Mouse (Mus musculus): ENCODE measurements around the gene Nobox. TPM values are rescaled to one million over a fixed set of nuclear protein-coding genes. Genes with fewer than 3 reads are reported as not detected.

Gene Nobox
- polyA plus RNA-seq (2012; rRNA removed) (0.15 and 0.20 TPM in 2 replicates), polyA plus RNA-seq (2014; fragmentation: Nextera tagmentation; extraction: Ambion mirVana) (0.22 TPM in 1 of 2 replicates, not detected in the other)

DNA sequence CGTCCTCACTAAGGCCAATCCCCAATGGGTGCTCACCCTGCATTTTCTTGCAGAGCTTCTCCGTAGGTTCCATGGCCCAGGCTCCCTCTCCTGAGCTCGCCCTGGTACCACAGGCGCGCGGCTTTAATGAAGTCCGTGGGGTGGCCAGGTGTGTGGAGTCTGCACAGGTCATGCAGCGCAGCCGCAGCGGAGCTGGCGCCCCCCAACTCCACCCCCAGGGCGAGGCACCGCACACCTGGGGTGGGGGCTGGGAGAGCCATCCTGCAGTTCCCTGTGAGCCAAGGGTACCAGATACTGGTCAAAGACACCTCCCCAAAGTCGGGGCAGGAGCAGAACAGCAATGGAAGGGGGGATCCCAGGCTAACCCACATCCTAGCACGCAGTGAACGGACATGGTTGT is at the start of gene Nobox:
Gene Nobox (minus strand): TSS at position 101 of the 400 bp plus-strand sequence.
- DNase-seq (ENCODE audit: low spot score): no peak

DNA sequence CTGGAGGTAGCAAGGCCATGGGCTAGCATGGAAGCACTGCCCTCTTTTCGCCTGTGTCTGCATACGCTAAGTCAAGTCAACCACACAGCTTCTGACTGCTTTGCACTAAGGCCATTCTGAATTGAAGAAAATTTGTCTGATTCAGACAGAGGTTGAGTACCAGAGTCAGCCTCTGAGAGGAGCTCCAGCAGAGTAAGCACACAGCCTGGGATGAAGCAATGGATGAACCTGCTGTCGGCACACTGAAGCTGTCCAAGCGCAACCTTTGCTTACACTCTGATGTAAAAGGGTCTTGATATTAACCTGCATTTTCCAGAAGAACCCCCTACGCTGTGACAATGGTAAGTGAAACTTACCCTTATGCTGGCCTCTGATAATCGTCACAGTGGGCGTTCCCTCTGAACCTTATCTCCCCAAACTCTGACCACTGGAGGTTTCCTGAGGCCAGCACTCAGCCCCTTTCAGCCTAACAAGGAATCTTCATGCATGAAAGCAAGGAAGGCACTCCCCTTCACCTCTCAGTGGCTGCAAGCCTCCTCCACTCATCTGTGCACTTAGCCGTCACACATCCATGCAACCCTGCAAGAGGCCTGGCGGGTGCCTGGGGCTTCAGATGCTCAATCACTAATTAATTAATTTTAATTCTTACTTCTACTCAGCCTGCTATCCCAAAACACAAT is 45.3 kb upstream of the Nobox start:
- no peaks in the 10 kb centered on the region for H3K36me3 ChIP-seq (ENCODE audit: control insufficient read depth, insufficient read depth, low read length)
- H3K27ac ChIP-seq (replicated peaks; ENCODE audit: low read depth, low read length): no peak overlapping the region
- no peak overlapping the region for H3K4me2 ChIP-seq (replicated peaks; ENCODE audit: low read depth, low read length, severe bottlenecking)
- TF ChIP-seq POLR2A (IDR thresholded peaks at IDR 0.05; ENCODE audit: borderline replicate concordance, extremely low read depth, insufficient read depth, insufficient read length): no peak
- H3K4me3 ChIP-seq (replicated peaks; ENCODE audit: low read length): no peak overlapping the region
- DNase-seq (ENCODE audit: low spot score) (no peak), ATAC-seq (ENCODE audit: low FRiP score, low read depth) (no peak)
- H3K9ac ChIP-seq (ENCODE audit: low read depth, low read length, severe bottlenecking): no peak overlapping the region
- no peaks in the 10 kb centered on the region for H3K27me3 ChIP-seq (ENCODE audit: control insufficient read depth, insufficient read depth, low read length)
- H3K4me1 ChIP-seq (ENCODE audit: control insufficient read depth, insufficient read depth, low read length): peaks cover under 1% of the 10 kb centered on the region; the same call in 1 of the 2 replicates
- 89% methylated on average over 9 of the region's 9 CpGs for WGBS
- no peaks in the 10 kb centered on the region for H3K9me3 ChIP-seq (ENCODE audit: control insufficient read depth, low read length)

More for the DNA sequence above, at the start of gene Nobox:
- WGBS: 58% methylated on average over 16 of the region's 16 CpGs
- Histone ChIP-seq H3K9me3 (ENCODE audit: control insufficient read depth, low read length) (no peaks in the 10 kb centered on the region), H3K27me3 (ENCODE audit: control insufficient read depth, insufficient read depth, low read length) (no peaks in the 10 kb centered on the region), H3K4me2 (replicated peaks; ENCODE audit: low read depth, low read length, severe bottlenecking) (no peak within 1 kb of the TSS), H3K4me3 (replicated peaks; ENCODE audit: low read length) (no peak within 1 kb of the TSS), H3K9ac (ENCODE audit: low read depth, low read length, severe bottlenecking) (no peak within 1 kb of the TSS), H3K27ac (replicated peaks; ENCODE audit: low read depth, low read length) (no peak within 1 kb of the TSS), H3K4me1 (ENCODE audit: control insufficient read depth, insufficient read depth, low read length) (no peaks in the 10 kb centered on the region), H3K36me3 (ENCODE audit: control insufficient read depth, insufficient read depth, low read length) (no peaks in the 10 kb centered on the region)
- no peak for ATAC-seq (ENCODE audit: low FRiP score, low read depth)
- no peak for TF ChIP-seq POLR2A (IDR thresholded peaks at IDR 0.05; ENCODE audit: borderline replicate concordance, extremely low read depth, insufficient read depth, insufficient read length)

DNA sequence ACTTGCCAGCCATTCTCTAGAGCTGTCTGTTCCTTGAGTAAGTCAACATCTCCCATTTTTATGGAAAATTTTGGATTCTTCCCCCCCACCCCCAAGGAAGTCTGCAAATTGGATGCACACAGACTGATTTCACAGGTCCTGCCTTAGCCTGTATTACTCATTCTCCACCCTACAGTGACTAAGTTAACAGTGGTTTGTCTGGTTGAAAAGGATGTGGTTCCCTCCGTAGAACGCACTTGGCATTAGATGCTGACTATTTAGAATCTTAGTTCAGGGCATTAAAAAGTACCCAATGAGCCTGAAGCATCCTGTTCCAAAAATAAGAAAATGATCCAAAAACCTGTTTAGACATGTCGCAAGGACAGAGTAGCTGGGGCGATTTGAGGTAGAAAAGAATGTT is 44.1 kb upstream of the Nobox start:
- no peak for TF ChIP-seq POLR2A (IDR thresholded peaks at IDR 0.05; ENCODE audit: borderline replicate concordance, extremely low read depth, insufficient read depth, insufficient read length)
- no peak overlapping the region for H3K4me3 ChIP-seq (replicated peaks; ENCODE audit: low read length)
- H3K27me3 ChIP-seq (ENCODE audit: control insufficient read depth, insufficient read depth, low read length): no peaks in the 10 kb centered on the region
- ATAC-seq (ENCODE audit: low FRiP score, low read depth) (no peak), DNase-seq (ENCODE audit: low spot score) (no peak)
- H3K9me3 ChIP-seq (ENCODE audit: control insufficient read depth, low read length): no peaks in the 10 kb centered on the region
- H3K4me1 ChIP-seq (ENCODE audit: control insufficient read depth, insufficient read depth, low read length): no peaks in the 10 kb centered on the region
- H3K4me2 ChIP-seq (replicated peaks; ENCODE audit: low read depth, low read length, severe bottlenecking): no peak overlapping the region
- no peak overlapping the region for H3K27ac ChIP-seq (replicated peaks; ENCODE audit: low read depth, low read length)
- H3K9ac ChIP-seq (ENCODE audit: low read depth, low read length, severe bottlenecking): no peak overlapping the region
- H3K36me3 ChIP-seq (ENCODE audit: control insufficient read depth, insufficient read depth, low read length): no peaks in the 10 kb centered on the region
- 86% methylated on average over 4 of the region's 4 CpGs for whole genome bisulfite sequencing

DNA sequence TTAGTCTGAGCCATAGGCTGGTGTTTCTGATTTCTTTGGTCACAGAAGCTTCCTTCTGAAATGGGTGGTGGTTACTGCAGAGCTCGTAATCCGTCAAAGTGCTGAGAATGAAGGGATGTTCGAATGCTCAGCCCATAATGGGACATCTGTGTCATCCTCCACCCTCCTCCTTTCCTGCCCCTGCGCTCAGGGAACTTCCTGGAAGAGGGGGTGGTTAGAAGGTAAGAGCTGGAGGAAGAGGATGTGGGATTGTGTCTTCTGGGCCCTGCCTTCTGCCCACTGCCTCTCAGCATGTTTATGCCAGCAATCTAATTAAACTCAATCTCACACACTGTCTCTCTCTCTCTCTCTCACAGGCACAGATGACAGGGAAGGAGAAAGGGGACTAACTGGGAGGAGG is 39.7 kb upstream of the Nobox start:
- Histone ChIP-seq H3K9me3 (ENCODE audit: control insufficient read depth, low read length) (no peaks in the 10 kb centered on the region), H3K4me1 (ENCODE audit: control insufficient read depth, insufficient read depth, low read length) (no peaks in the 10 kb centered on the region), H3K27ac (replicated peaks; ENCODE audit: low read depth, low read length) (no peak overlapping the region), H3K36me3 (ENCODE audit: control insufficient read depth, insufficient read depth, low read length) (no peaks in the 10 kb centered on the region), H3K9ac (ENCODE audit: low read depth, low read length, severe bottlenecking) (no peak overlapping the region), H3K4me2 (replicated peaks; ENCODE audit: low read depth, low read length, severe bottlenecking) (no peak overlapping the region), H3K4me3 (replicated peaks; ENCODE audit: low read length) (no peak overlapping the region), H3K27me3 (ENCODE audit: control insufficient read depth, insufficient read depth, low read length) (no peaks in the 10 kb centered on the region)
- DNase-seq (ENCODE audit: low spot score): no peak
- no peak for ATAC-seq (ENCODE audit: low FRiP score, low read depth)
- TF ChIP-seq POLR2A (IDR thresholded peaks at IDR 0.05; ENCODE audit: borderline replicate concordance, extremely low read depth, insufficient read depth, insufficient read length): no peak
- 69% methylated on average over 4 of the region's 4 CpGs for WGBS

DNA sequence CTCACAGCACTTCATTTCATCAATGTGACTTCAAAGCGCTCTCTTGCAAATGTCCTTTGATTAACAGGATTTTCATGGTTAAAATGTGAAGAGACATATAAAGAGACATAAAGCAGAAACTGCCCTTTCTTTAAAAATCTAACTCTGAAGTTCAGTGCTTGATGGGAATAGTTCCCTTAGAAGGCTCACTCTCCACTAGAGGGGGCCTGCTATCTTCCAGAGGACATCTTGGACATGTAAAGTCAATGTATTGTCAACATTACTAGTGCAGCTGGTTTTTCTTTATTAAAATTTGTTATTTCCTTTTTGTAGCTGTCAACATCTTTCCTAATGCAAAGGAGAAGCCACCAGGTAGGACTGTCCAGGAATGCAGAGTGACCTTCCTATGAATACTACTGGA is 38.3 kb upstream of the Nobox start:
- H3K4me2 ChIP-seq (replicated peaks; ENCODE audit: low read depth, low read length, severe bottlenecking): no peak overlapping the region
- H3K4me1 ChIP-seq (ENCODE audit: control insufficient read depth, insufficient read depth, low read length): no peaks in the 10 kb centered on the region
- no peak overlapping the region for H3K27ac ChIP-seq (replicated peaks; ENCODE audit: low read depth, low read length)
- ATAC-seq (ENCODE audit: low FRiP score, low read depth) (no peak), DNase-seq (ENCODE audit: low spot score) (no peak)
- 88% methylated on average over 1 of the region's 1 CpGs for WGBS
- no peak overlapping the region for H3K9ac ChIP-seq (ENCODE audit: low read depth, low read length, severe bottlenecking)
- TF ChIP-seq POLR2A (IDR thresholded peaks at IDR 0.05; ENCODE audit: borderline replicate concordance, extremely low read depth, insufficient read depth, insufficient read length): no peak
- no peaks in the 10 kb centered on the region for H3K9me3 ChIP-seq (ENCODE audit: control insufficient read depth, low read length)
- no peaks in the 10 kb centered on the region for H3K27me3 ChIP-seq (ENCODE audit: control insufficient read depth, insufficient read depth, low read length)
- no peaks in the 10 kb centered on the region for H3K36me3 ChIP-seq (ENCODE audit: control insufficient read depth, insufficient read depth, low read length)
- H3K4me3 ChIP-seq (replicated peaks; ENCODE audit: low read length): no peak overlapping the region
